Mouse (Mus musculus): ENCODE results near the gene Dlg2.

The Dlg2 gene

GRCm38 (mm10) chr7:90540811-90541323, 64.4 kb downstream of the Dlg2 start:
- DNase-seq, result no peak

GRCm38 (mm10) chr7:90553399-90553798, 76.9 kb downstream of the Dlg2 start:
- no peak for DNase-seq

GRCm38 (mm10) chr7:90554421-90554820, 77.9 kb downstream of the Dlg2 start:
- no peak for DNase-seq

- no peak for DNase-seq
Measured at GRCm38 (mm10) chr7:90569130-90569529, 92.7 kb downstream of the Dlg2 start.

- no peak for DNase-seq
Measured at GRCm38 (mm10) chr7:90587795-90588194, 111.3 kb downstream of the Dlg2 start.

GRCm38 (mm10) chr7:90588318-90588717, 111.8 kb downstream of the Dlg2 start:
- no peak for DNase-seq

- no peak for DNase-seq
Measured at GRCm38 (mm10) chr7:90609764-90610163, 133.3 kb downstream of the Dlg2 start.

GRCm38 (mm10) chr7:90630546-90630945, 154.1 kb downstream of the Dlg2 start:
- DNase-seq, result no peak

- DNase-seq, result no peak
Measured at GRCm38 (mm10) chr7:90649512-90649911, 173.0 kb downstream of the Dlg2 start.

- DNase-seq, result no peak
Measured at GRCm38 (mm10) chr7:90651128-90651527, 174.7 kb downstream of the Dlg2 start.

- DNase-seq, result no peak
Measured at GRCm38 (mm10) chr7:90651611-90652010, 175.1 kb downstream of the Dlg2 start.

- no peak for DNase-seq
Measured at GRCm38 (mm10) chr7:90658593-90658992, 182.1 kb downstream of the Dlg2 start.

- DNase-seq, result peak in 1 of 2 experiments; percentile 9
Measured at GRCm38 (mm10) chr7:90694050-90694449, 217.6 kb downstream of the Dlg2 start.

GRCm38 (mm10) chr7:90696181-90696950, 219.9 kb downstream of the Dlg2 start:
- peak; percentile 35 to 36 for DNase-seq

- no peak for DNase-seq
Measured at GRCm38 (mm10) chr7:90703163-90703852, 226.8 kb downstream of the Dlg2 start.

- no peak for DNase-seq
Measured at GRCm38 (mm10) chr7:90703951-90704350, 227.5 kb downstream of the Dlg2 start.

GRCm38 (mm10) chr7:90734086-90734485, 257.6 kb downstream of the Dlg2 start:
- no peak for DNase-seq

GRCm38 (mm10) chr7:90736369-90736768, 259.9 kb downstream of the Dlg2 start:
- DNase-seq, result no peak

- DNase-seq, result no peak
Measured at GRCm38 (mm10) chr7:90748636-90749035, 272.2 kb downstream of the Dlg2 start.

- DNase-seq, result no peak
Measured at GRCm38 (mm10) chr7:90787945-90788344, 311.5 kb downstream of the Dlg2 start.

GRCm38 (mm10) chr7:90791522-90791921, 315.1 kb downstream of the Dlg2 start:
- DNase-seq, result no peak

- DNase-seq, result no peak
Measured at GRCm38 (mm10) chr7:90825640-90826039, 349.2 kb downstream of the Dlg2 start.

- DNase-seq, result no peak
Measured at GRCm38 (mm10) chr7:90841276-90841675, 364.8 kb downstream of the Dlg2 start.

Measured in cerebellum, postnatal 14 days (tissue).